Mouse (Mus musculus): ENCODE measurements at regions not wholly inside any gene's neighbourhood (a gene's known extent, or its start where the extent isn't known, plus 50 kb on each side); places are given as distances from the start of the nearest gene placed in this dataset.

- 0 out of 2 replicates have a peak, but pooled peaks cover 4% of the 10 kb centered on the region for H3K4me1 ChIP-seq
Observed at GRCm38 (mm10) chr5:47542248-47542647, 440.7 kb upstream of the Slit2 start.

DNA sequence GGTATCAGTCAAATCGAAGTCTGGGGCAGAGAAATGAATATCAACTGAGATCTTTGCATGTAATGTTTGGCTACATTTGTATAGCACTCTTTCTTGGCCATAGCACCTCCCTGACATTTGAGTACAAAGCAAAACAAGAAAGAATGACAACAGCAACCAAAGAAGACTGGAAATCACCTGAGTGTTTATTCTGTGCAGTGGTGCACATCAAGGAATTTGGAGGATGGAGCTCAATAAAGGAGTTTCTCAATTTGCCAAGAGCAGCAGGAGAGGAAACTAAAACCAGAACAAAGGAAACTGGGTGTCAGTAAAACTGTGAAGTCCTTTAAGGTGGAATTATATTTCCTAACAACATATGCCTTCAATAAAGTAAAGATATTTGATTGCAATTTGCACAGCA lies 426.2 kb upstream of the Slit2 start:
- H3K27me3 ChIP-seq = no peaks in the 10 kb centered on the region
- no peaks in the 10 kb centered on the region for H3K9me3 ChIP-seq
- 51% methylated on average over 1 of the region's 1 CpGs for WGBS
- H3K9ac ChIP-seq = no peak overlapping the region
- no peak for ATAC-seq (ENCODE audit: borderline replicate concordance, extremely low read depth, low FRiP score, low TSS enrichment)
- H3K27ac ChIP-seq = no peak overlapping the region
- no peaks in the 10 kb centered on the region for H3K36me3 ChIP-seq
- no peak overlapping the region for H3K4me2 ChIP-seq
- no peaks in the 10 kb centered on the region for H3K4me1 ChIP-seq
- no peak overlapping the region for H3K4me3 ChIP-seq

More at GRCm38 (mm10) chr5:47542248-47542647, 440.7 kb upstream of the Slit2 start:
- 67% methylated on average over 1 of the region's 1 CpGs for WGBS
- ATAC-seq (ENCODE audit: borderline replicate concordance, extremely low read depth, low FRiP score, low TSS enrichment) = no peak
- no peak overlapping the region for H3K4me2 ChIP-seq
- H3K27me3 ChIP-seq = no peaks in the 10 kb centered on the region
- no peaks in the 10 kb centered on the region for H3K9me3 ChIP-seq
- H3K9ac ChIP-seq = no peak overlapping the region
- H3K4me3 ChIP-seq = no peak overlapping the region
- H3K27ac ChIP-seq = no peak overlapping the region
- H3K36me3 ChIP-seq = no peaks in the 10 kb centered on the region

- no peaks in the 10 kb centered on the region for H3K36me3 ChIP-seq
- H3K9ac ChIP-seq = no peak overlapping the region
- no peaks in the 10 kb centered on the region for H3K9me3 ChIP-seq
- no peak for ATAC-seq (ENCODE audit: borderline replicate concordance, extremely low read depth, low FRiP score, low TSS enrichment)
- no peak overlapping the region for H3K4me3 ChIP-seq
- no peaks in the 10 kb centered on the region for H3K27me3 ChIP-seq
- no peaks in the 10 kb centered on the region for H3K4me1 ChIP-seq
- no peak overlapping the region for H3K27ac ChIP-seq
- H3K4me2 ChIP-seq = no peak overlapping the region
- 72% methylated on average over 8 of the region's 8 CpGs for WGBS
Observed at GRCm38 (mm10) chr5:47557152-47557800, 425.7 kb upstream of the Slit2 start.

Measured in lung, embryonic 15.5 days (tissue).